Mouse (Mus musculus) olfactory bulb, adult 2 months (tissue): ENCODE measurements around the gene Qk.

Experiments used
- CTCF ChIP-seq: fragments of 200-500 bp; IDR thresholded peaks from 2 replicates; pipeline ENCODE4 v1.5.1; 2012; ENCODE audit warnings: low read depth, mild to moderate bottlenecking, low read length, moderate library complexity; ENCODE audit not compliant: insufficient read depth
- POLR2A ChIP-seq: fragments of 200-500 bp; IDR thresholded peaks from 2 replicates; pipeline ENCODE4 v1.6.1; 2012; ENCODE audit warnings: mild to moderate bottlenecking, low read depth, low read length, moderate library complexity; ENCODE audit not compliant: insufficient read depth

GRCm38 (mm10) chr17:10329461-10329860 lies 9.8 kb upstream of the Qk start:
- TF ChIP-seq CTCF (no peak), POLR2A (no peak)
